Mouse (Mus musculus) heart, embryonic 13.5 days (tissue): ENCODE measurements around the gene Son. TPM values are rescaled to one million over a fixed set of nuclear protein-coding genes. Genes with fewer than 3 reads are reported as not detected.
A peak's percentile ranks its signal among the peaks of the same experiment; 100 is the strongest.

Experiments used
- ATAC-seq: fragments of 200-750 bp; cut with Nextera tagmentation; 2 replicates; pipeline ENCODE4 v1.8.0; 2017; ENCODE audit warnings: moderate TSS enrichment; ENCODE audit not compliant: insufficient number of reproducible peaks, low FRiP score, low TSS enrichment; ENCODE audit errors: extremely low read depth
- H3K27ac ChIP-seq: fragments of 300-500 bp; sonication (generic); replicated peaks from 2 replicates; pipeline ENCODE4 v1.5.1; 2015; ENCODE audit warnings: moderate library complexity, mild to moderate bottlenecking, inconsistent platforms
- H3K27me3 ChIP-seq: fragments of 300-500 bp; sonication (generic); replicated peaks from 2 replicates; pipeline ENCODE4 v1.6.1; 2015; ENCODE audit warnings: mild to moderate bottlenecking, inconsistent platforms
- H3K36me3 ChIP-seq: fragments of 300-500 bp; sonication (generic); 2 replicates; pipeline ENCODE4 v1.6.1; 2015; ENCODE audit warnings: mild to moderate bottlenecking, inconsistent platforms
- H3K4me1 ChIP-seq: fragments of 300-500 bp; sonication (generic); 2 replicates; pipeline ENCODE4 v1.6.1; 2015; ENCODE audit warnings: inconsistent platforms
- H3K4me2 ChIP-seq: fragments of 300-500 bp; sonication (generic); 2 replicates; pipeline ENCODE4 v1.6.1; 2015; ENCODE audit warnings: inconsistent platforms, mild to moderate bottlenecking, moderate library complexity
- H3K4me3 ChIP-seq: fragments of 300-500 bp; sonication (generic); 2 replicates; pipeline ENCODE4 v1.5.1; 2015; ENCODE audit warnings: moderate library complexity, mild to moderate bottlenecking, inconsistent platforms
- H3K9ac ChIP-seq: fragments of 300-500 bp; sonication (generic); 2 replicates; pipeline ENCODE4 v1.6.1; 2015; ENCODE audit warnings: inconsistent platforms, mild to moderate bottlenecking, moderate library complexity
- H3K9me3 ChIP-seq: fragments of 300-500 bp; sonication (generic); 2 replicates; pipeline ENCODE4 v1.6.1; 2016; ENCODE audit warnings: inconsistent platforms
- WGBS: fragments of 180-500 bp; shearing (Covaris S2); methylation state at CpG from one replicate; pipeline ENCODE4 v1.1.7; 2015; ENCODE audit warnings: mixed read lengths; 5-methylcytosine and 5-hydroxymethylcytosine counted together
- polyA plus RNA-seq: library from polyadenylated mRNA; unstranded; fragments of >200 nt; fragmentation: Nextera tagmentation; extraction: Ambion mirVana; gene quantifications from 2 replicates; pipeline ENCODE4 v1.2.1, GENCODE M21; 2015

Son gene
- 76.4 and 78.3 TPM in 2 replicates for polyA plus RNA-seq

- no peaks in the 10 kb centered on the region for H3K9me3 ChIP-seq
Observed at GRCm38 (mm10) chr16:91647461-91648219, at the start of gene Son. Gene Son, plus strand, starts transcription at chr16:91647506.

DNA sequence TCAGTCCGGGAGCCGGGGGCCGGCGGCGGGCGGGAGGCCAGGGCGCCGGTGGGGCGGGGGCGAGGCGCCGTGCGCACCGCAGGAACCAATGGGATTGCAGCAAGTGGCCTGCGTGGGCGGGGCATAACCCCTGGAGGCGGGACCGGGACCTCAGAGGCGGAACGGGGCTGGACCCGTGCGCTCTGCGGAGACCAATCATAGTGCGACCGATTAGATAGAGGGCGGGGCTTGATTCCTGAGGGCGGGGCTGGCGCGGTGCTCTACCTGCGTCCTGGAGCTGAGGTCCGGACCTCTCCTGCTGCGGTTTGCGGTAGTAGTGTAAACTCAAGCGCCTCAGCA lies 49.7 kb upstream of the Son start, which contains the start of gene Tmem50b:
Gene Tmem50b, minus strand, starts transcription at position 129 of the 339 bp plus-strand sequence.
- peak; percentile 100 for ATAC-seq
- Histone ChIP-seq H3K9me3 (no peaks in the 10 kb centered on the region), H3K27ac (peak within 1 kb of the TSS; percentile 63), H3K4me3 (peak within 1 kb of the TSS; percentile 84), H3K9ac (peak within 1 kb of the TSS; percentile 88), H3K4me1 (peaks cover 13% of the 10 kb centered on the region), H3K27me3 (peaks cover 20% of the 10 kb centered on the region; the same call in 1 of the 2 replicates), H3K36me3 (no peaks in the 10 kb centered on the region), H3K4me2 (peak within 1 kb of the TSS; percentile 87)
- WGBS = under 1% methylated on average over 33 of the region's 34 CpGs

More at GRCm38 (mm10) chr16:91647461-91648219, at the start of gene Son:
- Histone ChIP-seq H3K27me3 (no peaks in the 10 kb centered on the region), H3K27ac (peak within 1 kb of the TSS; percentile 100), H3K36me3 (peaks cover 24% of the 10 kb centered on the region), H3K4me3 (peak within 1 kb of the TSS; percentile 90), H3K4me2 (peak within 1 kb of the TSS; percentile 98), H3K4me1 (peaks cover 33% of the 10 kb centered on the region), H3K9ac (peak within 1 kb of the TSS; percentile 95)
- peak; percentile 89 for ATAC-seq
- under 1% methylated on average over 70 of the region's 70 CpGs for WGBS

DNA sequence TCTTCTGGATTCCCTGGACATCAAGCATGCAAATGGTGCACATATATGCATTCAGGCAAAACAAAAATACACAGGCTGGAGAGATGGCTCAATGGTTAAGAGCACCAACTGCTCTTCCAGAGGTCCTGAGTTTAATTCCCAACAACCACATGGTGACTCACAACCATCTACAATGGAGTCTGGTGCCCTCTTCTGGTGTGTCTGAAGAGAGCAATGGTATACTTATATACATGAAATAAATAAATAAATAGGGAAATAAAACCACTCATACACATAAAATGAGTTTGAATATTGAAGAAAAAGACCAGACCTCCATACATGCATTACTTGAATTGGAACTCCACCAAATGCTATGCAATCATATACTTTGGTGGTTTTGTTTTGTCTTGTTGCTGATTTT lies 48.1 kb upstream of the Son start:
- Histone ChIP-seq H3K9me3 (no peaks in the 10 kb centered on the region), H3K4me2 (no peak overlapping the region), H3K27ac (no peak overlapping the region), H3K27me3 (peaks cover 20% of the 10 kb centered on the region; the same call in 1 of the 2 replicates), H3K4me1 (peaks cover 13% of the 10 kb centered on the region), H3K36me3 (no peaks in the 10 kb centered on the region), H3K4me3 (no peak overlapping the region), H3K9ac (no peak overlapping the region)
- no peak for ATAC-seq

DNA sequence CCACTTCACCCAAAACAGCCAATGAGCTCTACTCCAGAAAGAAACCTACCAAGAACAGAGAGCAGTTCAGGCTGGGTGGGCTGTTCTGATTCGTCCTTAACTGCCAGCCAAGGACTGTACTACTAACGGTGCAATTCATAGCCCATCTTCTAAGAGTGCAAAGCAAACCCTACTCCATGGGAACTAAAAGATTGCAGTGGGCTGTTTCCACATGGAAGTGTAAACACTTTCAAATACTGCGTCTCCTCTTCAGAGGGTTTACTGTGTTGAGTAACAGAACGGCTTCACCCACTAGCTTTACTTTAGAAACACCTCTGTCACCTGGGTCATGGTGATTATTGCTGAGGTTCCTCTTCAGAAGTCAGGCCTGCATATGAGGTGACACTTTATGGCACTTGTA lies 46.2 kb upstream of the Son start:
- H3K9ac ChIP-seq = no peak overlapping the region
- H3K36me3 ChIP-seq = no peaks in the 10 kb centered on the region
- no peak overlapping the region for H3K4me2 ChIP-seq
- no peak overlapping the region for H3K4me3 ChIP-seq
- H3K4me1 ChIP-seq = peaks cover 13% of the 10 kb centered on the region
- H3K27me3 ChIP-seq = peaks cover 20% of the 10 kb centered on the region; the same call in 1 of the 2 replicates
- no peaks in the 10 kb centered on the region for H3K9me3 ChIP-seq
- WGBS = 73% methylated on average over 4 of the region's 4 CpGs
- H3K27ac ChIP-seq = no peak overlapping the region
- no peak for ATAC-seq

DNA sequence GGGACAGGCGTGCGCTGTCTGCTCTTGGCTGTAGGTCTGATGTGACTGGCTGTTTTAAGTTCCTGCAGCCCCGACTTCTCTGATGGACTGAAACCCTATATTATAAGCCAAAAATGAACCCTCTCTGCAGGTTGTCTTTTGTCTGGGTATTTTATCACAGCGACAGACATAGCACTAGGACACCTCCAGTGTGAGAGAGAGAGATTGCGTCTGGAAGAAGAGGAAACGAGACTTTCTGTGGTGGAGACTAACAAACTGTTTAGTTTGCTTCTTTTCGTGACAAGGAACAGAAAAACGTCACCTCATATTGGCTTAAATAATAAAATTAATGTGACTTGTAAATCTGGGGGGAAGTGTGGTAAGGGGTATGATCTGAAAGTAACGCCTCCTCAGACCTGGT lies 45.6 kb upstream of the Son start:
- H3K9ac ChIP-seq = no peak overlapping the region
- peaks cover 7% of the 10 kb centered on the region for H3K4me1 ChIP-seq
- no peaks in the 10 kb centered on the region for H3K36me3 ChIP-seq
- no peak for ATAC-seq
- no peak overlapping the region for H3K4me3 ChIP-seq
- no peak overlapping the region for H3K4me2 ChIP-seq
- H3K27me3 ChIP-seq = peaks cover 20% of the 10 kb centered on the region; the same call in 1 of the 2 replicates
- H3K9me3 ChIP-seq = no peaks in the 10 kb centered on the region
- 66% methylated on average over 9 of the region's 9 CpGs for whole genome bisulfite sequencing
- H3K27ac ChIP-seq = no peak overlapping the region

DNA sequence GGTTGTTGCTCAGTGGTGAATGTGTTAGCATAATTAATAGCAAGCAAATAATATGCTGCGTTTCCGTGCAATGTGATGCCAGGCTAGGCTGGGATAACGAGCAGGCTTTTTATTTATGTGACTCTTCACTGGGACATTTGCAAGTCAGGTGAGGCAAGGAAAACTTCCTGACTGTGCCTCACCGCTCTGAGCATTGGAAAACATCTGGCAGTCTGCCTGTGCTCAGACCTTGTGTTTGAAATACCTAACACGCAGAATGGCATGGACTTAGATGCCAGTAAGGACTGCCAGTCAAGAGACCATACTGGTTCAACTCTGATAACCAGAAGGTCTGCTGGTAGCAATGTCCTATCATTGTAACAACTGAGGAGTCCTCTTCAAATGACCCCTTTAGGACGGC lies 42.1 kb upstream of the Son start:
- no peak overlapping the region for H3K4me2 ChIP-seq
- ATAC-seq = no peak
- peaks cover 7% of the 10 kb centered on the region; the same call in 1 of the 2 replicates for H3K27me3 ChIP-seq
- no peaks in the 10 kb centered on the region for H3K9me3 ChIP-seq
- no peak overlapping the region for H3K27ac ChIP-seq
- no peak overlapping the region for H3K4me3 ChIP-seq
- H3K36me3 ChIP-seq = no peaks in the 10 kb centered on the region
- no peak overlapping the region for H3K9ac ChIP-seq
- WGBS = 75% methylated on average over 6 of the region's 6 CpGs
- peaks cover 4% of the 10 kb centered on the region; the same call in 1 of the 2 replicates for H3K4me1 ChIP-seq

- 79% methylated on average over 8 of the region's 8 CpGs for WGBS
- peaks cover 7% of the 10 kb centered on the region; the same call in 1 of the 2 replicates for H3K4me1 ChIP-seq
- no peak for ATAC-seq
- no peaks in the 10 kb centered on the region for H3K9me3 ChIP-seq
- no peaks in the 10 kb centered on the region for H3K27me3 ChIP-seq
- no peak overlapping the region for H3K4me2 ChIP-seq
- no peak overlapping the region for H3K27ac ChIP-seq
- H3K9ac ChIP-seq = no peak overlapping the region
- H3K4me3 ChIP-seq = no peak overlapping the region
- H3K36me3 ChIP-seq = no peaks in the 10 kb centered on the region
Observed at GRCm38 (mm10) chr16:91606958-91607357, 40.3 kb upstream of the Son start.

GRCm38 (mm10) chr16:91609501-91610245 lies 37.6 kb upstream of the Son start:
- no peaks in the 10 kb centered on the region for H3K27me3 ChIP-seq
- no peak overlapping the region for H3K27ac ChIP-seq
- H3K9me3 ChIP-seq = no peaks in the 10 kb centered on the region
- no peak overlapping the region for H3K4me2 ChIP-seq
- WGBS = 62% methylated on average over 9 of the region's 9 CpGs
- peaks cover 7% of the 10 kb centered on the region; the same call in 1 of the 2 replicates for H3K4me1 ChIP-seq
- no peak overlapping the region for H3K9ac ChIP-seq
- no peak for ATAC-seq
- no peak overlapping the region for H3K4me3 ChIP-seq
- no peaks in the 10 kb centered on the region for H3K36me3 ChIP-seq

GRCm38 (mm10) chr16:91611248-91611647 lies 36.1 kb upstream of the Son start:
- peaks cover 7% of the 10 kb centered on the region; the same call in 1 of the 2 replicates for H3K4me1 ChIP-seq
- 63% methylated on average over 11 of the region's 11 CpGs for WGBS
- H3K4me3 ChIP-seq = no peak overlapping the region
- no peak overlapping the region for H3K4me2 ChIP-seq
- no peaks in the 10 kb centered on the region for H3K9me3 ChIP-seq
- H3K27ac ChIP-seq = no peak overlapping the region
- H3K27me3 ChIP-seq = no peaks in the 10 kb centered on the region
- no peak for ATAC-seq
- H3K9ac ChIP-seq = no peak overlapping the region
- no peaks in the 10 kb centered on the region for H3K36me3 ChIP-seq

DNA sequence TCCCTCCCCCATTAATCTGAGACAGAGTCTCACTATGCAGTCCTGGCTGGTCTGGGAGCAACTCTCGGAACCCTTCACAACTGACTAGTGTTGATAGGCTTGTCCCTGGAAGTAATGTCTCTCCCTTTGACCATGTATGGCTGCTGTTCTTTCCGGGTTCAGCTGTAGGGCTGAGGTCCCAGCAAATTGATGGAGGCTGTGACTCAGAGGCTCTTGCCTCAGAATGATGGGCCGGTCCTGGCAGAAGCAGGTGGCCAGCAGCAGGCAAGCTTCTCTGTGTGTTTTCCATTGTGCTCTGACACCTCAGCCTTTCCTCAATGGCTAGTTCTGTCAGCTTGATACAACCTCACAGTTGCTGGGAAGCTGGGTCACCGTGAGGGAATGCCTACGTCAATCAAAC lies 34.8 kb upstream of the Son start:
- H3K4me2 ChIP-seq = no peak overlapping the region
- 62% methylated on average over 5 of the region's 5 CpGs for whole genome bisulfite sequencing
- no peak overlapping the region for H3K4me3 ChIP-seq
- no peak overlapping the region for H3K27ac ChIP-seq
- H3K9me3 ChIP-seq = no peaks in the 10 kb centered on the region
- no peak overlapping the region for H3K9ac ChIP-seq
- ATAC-seq = no peak
- H3K4me1 ChIP-seq = peaks cover 7% of the 10 kb centered on the region; the same call in 1 of the 2 replicates
- H3K27me3 ChIP-seq = peaks cover 10% of the 10 kb centered on the region; the same call in 1 of the 2 replicates
- no peaks in the 10 kb centered on the region for H3K36me3 ChIP-seq

DNA sequence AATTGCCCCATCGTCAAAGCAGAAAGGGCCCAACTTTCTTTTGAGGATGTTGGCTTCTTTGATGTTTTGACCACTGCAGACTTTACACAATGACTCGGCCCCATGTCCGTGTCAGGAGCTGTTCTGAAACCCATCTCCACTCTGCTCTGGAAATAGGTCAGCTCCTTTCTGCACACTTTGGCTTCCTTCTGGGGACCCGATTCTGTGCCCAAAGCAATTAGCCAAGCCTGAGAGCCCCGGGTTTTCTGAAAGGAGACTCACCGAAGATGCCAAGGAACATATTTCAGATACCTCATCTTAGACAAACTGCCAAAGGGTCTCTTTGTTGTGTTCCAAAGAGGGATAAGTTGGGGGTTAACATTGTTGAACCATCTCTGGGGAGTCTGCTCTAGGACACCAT lies 32.8 kb upstream of the Son start:
- H3K4me3 ChIP-seq = no peak overlapping the region
- no peak for ATAC-seq
- WGBS = 81% methylated on average over 6 of the region's 6 CpGs
- peaks cover 16% of the 10 kb centered on the region for H3K27me3 ChIP-seq
- H3K4me2 ChIP-seq = no peak overlapping the region
- no peaks in the 10 kb centered on the region for H3K9me3 ChIP-seq
- H3K27ac ChIP-seq = no peak overlapping the region
- peaks cover 11% of the 10 kb centered on the region for H3K4me1 ChIP-seq
- H3K36me3 ChIP-seq = no peaks in the 10 kb centered on the region
- H3K9ac ChIP-seq = no peak overlapping the region
